Mouse (Mus musculus) ES-Bruce4 (cell line): ENCODE measurements around the gene Dock7.

Experiments used
- CTCF ChIP-seq: IDR thresholded peaks from one replicate; pipeline ENCODE4 v1.8.1; 2011; ENCODE audit warnings: low read depth, low read length
- EP300 ChIP-seq: IDR thresholded peaks from 2 replicates; pipeline ENCODE4 v1.6.1; 2011; ENCODE audit warnings: low read depth, low read length; ENCODE audit not compliant: insufficient read depth
- POLR2A ChIP-seq: IDR thresholded peaks from one replicate; pipeline ENCODE4 v1.8.1; 2011; ENCODE audit warnings: low read length; ENCODE audit not compliant: insufficient read depth

GRCm38 (mm10) chr4:99133326-99133725 lies 12.6 kb upstream of the Dock7 start:
- TF ChIP-seq EP300 (no peak), POLR2A (no peak), CTCF (no peak)
